Mouse (Mus musculus) kidney, adult 11 months (tissue): Measurements from ENCODE around the gene Adcy10.
A peak's percentile ranks its signal among the peaks of the same experiment; 100 is the strongest.

Experiments
- DNase-seq: peaks from one replicate; pipeline ENCODE4 v3.0.0; 2022

The Adcy10 gene

GRCm38 (mm10) chr1:165605108-165605507, 120.1 kb downstream of the Adcy10 start:
- DNase-seq, result no peak

- DNase-seq, result no peak
Observed at GRCm38 (mm10) chr1:165605774-165606173, 120.8 kb downstream of the Adcy10 start.

GRCm38 (mm10) chr1:165608904-165609303, 123.9 kb downstream of the Adcy10 start:
- DNase-seq, result no peak

GRCm38 (mm10) chr1:165609495-165610320, 124.7 kb downstream of the Adcy10 start:
- DNase-seq, result no peak

GRCm38 (mm10) chr1:165610321-165610999, 125.5 kb downstream of the Adcy10 start:
- DNase-seq, result no peak

- DNase-seq, result no peak
Observed at GRCm38 (mm10) chr1:165612714-165613113, 127.7 kb downstream of the Adcy10 start.

GRCm38 (mm10) chr1:165613926-165614325, 128.9 kb downstream of the Adcy10 start:
- no peak for DNase-seq

- DNase-seq, result no peak
Observed at GRCm38 (mm10) chr1:165614793-165615192, 129.8 kb downstream of the Adcy10 start.

- no peak for DNase-seq
Observed at GRCm38 (mm10) chr1:165616652-165617051, 131.7 kb downstream of the Adcy10 start.

- DNase-seq, result peak; percentile 75
Observed at GRCm38 (mm10) chr1:165617166-165617891, 132.3 kb downstream of the Adcy10 start.

GRCm38 (mm10) chr1:165618201-165618624, 133.2 kb downstream of the Adcy10 start:
- DNase-seq, result no peak

GRCm38 (mm10) chr1:165625058-165625457, 140.1 kb downstream of the Adcy10 start:
- no peak for DNase-seq

GRCm38 (mm10) chr1:165625896-165626295, 140.9 kb downstream of the Adcy10 start:
- peak; percentile 28 for DNase-seq
